Mouse (Mus musculus): ENCODE data around the gene Xpot. TPM values are rescaled to one million over a fixed set of nuclear protein-coding genes. Genes with fewer than 3 reads are reported as not detected.

Gene Xpot
- polyA plus RNA-seq, 1 experiment from 2014 or later: 59.0 TPM

GRCm38 (mm10) chr10:121585791-121586642 is 40.1 kb downstream of the Xpot start:
- Histone ChIP-seq H3K4me3 (replicated peaks) (peak overlapping the region; percentile 88), H3K36me3 (replicated peaks) (peaks cover 38% of the 10 kb centered on the region), H3K27me3 (no peaks in the 10 kb centered on the region), H3K27ac (peak overlapping the region; percentile 48), H3K4me1 (peaks cover 16% of the 10 kb centered on the region), H3K9ac (peak overlapping the region; percentile 92), H3K4me2 (peak overlapping the region; percentile 86), H3K9me3 (no peaks in the 10 kb centered on the region)
- ATAC-seq (ENCODE audit: low FRiP score): peak; percentile 81
- 4% methylated on average over 47 of the region's 48 CpGs for WGBS

- peak overlapping the region; percentile 86 for H3K4me2 ChIP-seq
- H3K9ac ChIP-seq: peak overlapping the region; percentile 92
- peak overlapping the region; percentile 88 for H3K4me3 ChIP-seq (replicated peaks)
- no peak for ATAC-seq (ENCODE audit: low FRiP score)
- WGBS: 91% methylated on average over 20 of the region's 20 CpGs
- peaks cover 16% of the 10 kb centered on the region for H3K4me1 ChIP-seq
- no peak overlapping the region for H3K27ac ChIP-seq
- H3K36me3 ChIP-seq (replicated peaks): peaks cover 40% of the 10 kb centered on the region
- H3K9me3 ChIP-seq: no peaks in the 10 kb centered on the region
- no peaks in the 10 kb centered on the region for H3K27me3 ChIP-seq
These were observed 40.9 kb downstream of the Xpot start for GRCm38 (mm10) chr10:121585056-121585790.

GRCm38 (mm10) chr10:121584033-121584432 is 42.1 kb downstream of the Xpot start:
- H3K4me1 ChIP-seq: peaks cover 16% of the 10 kb centered on the region
- H3K36me3 ChIP-seq (replicated peaks): peaks cover 40% of the 10 kb centered on the region
- ATAC-seq (ENCODE audit: low FRiP score): no peak
- H3K27me3 ChIP-seq: no peaks in the 10 kb centered on the region
- no peak overlapping the region for H3K4me3 ChIP-seq (replicated peaks)
- 93% methylated on average over 10 of the region's 10 CpGs for WGBS
- no peaks in the 10 kb centered on the region for H3K9me3 ChIP-seq
- no peak overlapping the region for H3K9ac ChIP-seq
- H3K27ac ChIP-seq: no peak overlapping the region
- H3K4me2 ChIP-seq: no peak overlapping the region

- Histone ChIP-seq H3K27ac (no peak overlapping the region), H3K4me3 (replicated peaks) (no peak overlapping the region), H3K9ac (no peak overlapping the region), H3K4me1 (peaks cover 16% of the 10 kb centered on the region), H3K27me3 (no peaks in the 10 kb centered on the region), H3K4me2 (no peak overlapping the region), H3K36me3 (replicated peaks) (peaks cover 46% of the 10 kb centered on the region), H3K9me3 (no peaks in the 10 kb centered on the region)
- ATAC-seq (ENCODE audit: low FRiP score): no peak
- 97% methylated on average over 12 of the region's 12 CpGs for WGBS
These were observed 43.1 kb downstream of the Xpot start for GRCm38 (mm10) chr10:121583016-121583415.

GRCm38 (mm10) chr10:121582287-121582686 is 43.8 kb downstream of the Xpot start:
- WGBS: 94% methylated on average over 8 of the region's 8 CpGs
- H3K36me3 ChIP-seq (replicated peaks): peaks cover 52% of the 10 kb centered on the region

GRCm38 (mm10) chr10:121581405-121581804 is 44.7 kb downstream of the Xpot start:
- no peaks in the 10 kb centered on the region for H3K9me3 ChIP-seq
- H3K27ac ChIP-seq: no peak overlapping the region
- H3K27me3 ChIP-seq: no peaks in the 10 kb centered on the region
- H3K4me1 ChIP-seq: peaks cover 11% of the 10 kb centered on the region
- no peak overlapping the region for H3K4me3 ChIP-seq (replicated peaks)
- WGBS: 69% methylated on average over 6 of the region's 6 CpGs
- no peak overlapping the region for H3K9ac ChIP-seq
- no peak overlapping the region for H3K4me2 ChIP-seq
- ATAC-seq (ENCODE audit: low FRiP score): peak; percentile 70; the same call in 1 of the 2 replicates
- H3K36me3 ChIP-seq (replicated peaks): peaks cover 52% of the 10 kb centered on the region

More at GRCm38 (mm10) chr10:121582287-121582686, 43.8 kb downstream of the Xpot start:
- no peak overlapping the region for H3K4me3 ChIP-seq (replicated peaks)
- no peak overlapping the region for H3K9ac ChIP-seq
- peaks cover 15% of the 10 kb centered on the region for H3K4me1 ChIP-seq
- no peaks in the 10 kb centered on the region for H3K27me3 ChIP-seq
- no peak for ATAC-seq (ENCODE audit: low FRiP score)
- H3K9me3 ChIP-seq: no peaks in the 10 kb centered on the region
- H3K27ac ChIP-seq: no peak overlapping the region
- H3K4me2 ChIP-seq: no peak overlapping the region

GRCm38 (mm10) chr10:121580381-121580780 is 45.8 kb downstream of the Xpot start:
- Histone ChIP-seq H3K4me3 (replicated peaks) (no peak overlapping the region), H3K9me3 (no peaks in the 10 kb centered on the region), H3K36me3 (replicated peaks) (peaks cover 62% of the 10 kb centered on the region), H3K9ac (no peak overlapping the region), H3K27ac (no peak overlapping the region), H3K27me3 (no peaks in the 10 kb centered on the region), H3K4me1 (peaks cover 6% of the 10 kb centered on the region; the same call in 1 of the 2 replicates), H3K4me2 (no peak overlapping the region)
- ATAC-seq (ENCODE audit: low FRiP score): no peak
- 96% methylated on average over 5 of the region's 5 CpGs for WGBS

DNA sequence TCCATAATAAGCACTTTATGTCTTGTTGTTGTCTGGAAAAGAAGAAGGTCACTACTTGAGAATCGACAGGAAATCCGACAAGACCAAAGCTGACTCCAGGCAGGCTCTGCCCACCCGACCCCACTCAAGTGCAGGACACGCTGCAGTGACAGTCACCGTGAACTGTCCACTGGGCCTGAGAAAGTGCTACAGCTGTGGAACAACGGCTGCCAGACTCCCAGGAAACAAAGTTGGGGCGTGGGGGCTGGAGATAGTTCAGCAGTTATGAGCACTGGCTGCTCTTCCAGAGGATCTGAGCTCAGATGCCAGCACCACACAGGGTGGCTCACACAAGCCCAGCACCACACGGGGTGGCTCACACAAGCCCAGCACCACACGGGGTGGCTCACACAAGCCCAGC is 49.8 kb downstream of the Xpot start:
- H3K27me3 ChIP-seq: no peaks in the 10 kb centered on the region
- no peak overlapping the region for H3K9ac ChIP-seq
- no peak overlapping the region for H3K4me2 ChIP-seq
- no peaks in the 10 kb centered on the region for H3K4me1 ChIP-seq
- 92% methylated on average over 9 of the region's 9 CpGs for WGBS
- H3K4me3 ChIP-seq (replicated peaks): no peak overlapping the region
- no peaks in the 10 kb centered on the region for H3K9me3 ChIP-seq
- peaks cover 57% of the 10 kb centered on the region for H3K36me3 ChIP-seq (replicated peaks)
- no peak overlapping the region for H3K27ac ChIP-seq
- ATAC-seq (ENCODE audit: low FRiP score): no peak

DNA sequence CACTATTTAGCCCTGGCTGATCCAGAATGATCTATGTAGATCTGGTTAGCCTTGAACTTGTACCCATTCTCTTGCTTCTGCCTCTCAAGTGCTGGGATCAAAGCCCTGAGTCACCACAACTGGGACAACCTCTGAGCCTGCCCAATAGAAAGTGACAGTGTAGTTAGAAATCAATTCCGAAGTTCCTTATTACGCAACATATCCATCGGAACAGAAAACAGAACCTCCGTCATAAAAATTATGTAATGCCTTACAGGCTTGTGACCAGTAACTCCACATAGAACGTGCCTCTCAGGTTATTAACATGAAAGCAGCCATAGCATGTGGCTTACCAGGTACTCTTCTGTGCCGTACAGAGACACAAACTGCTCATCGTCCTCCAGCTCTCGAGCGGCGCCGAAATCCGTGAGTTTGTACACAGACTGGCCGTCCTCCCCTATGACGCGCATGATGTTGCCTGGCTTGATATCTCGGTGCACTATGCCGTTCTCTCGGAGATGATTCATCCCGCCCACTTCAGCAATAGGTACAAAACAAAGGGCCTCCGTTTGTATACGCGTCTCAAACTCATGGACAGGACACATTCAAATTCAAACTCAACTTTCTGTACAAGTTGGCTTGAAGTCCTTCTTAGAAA is 54.5 kb downstream of the Xpot start:
- no peak for ATAC-seq (ENCODE audit: low FRiP score)
- peaks cover 23% of the 10 kb centered on the region for H3K4me1 ChIP-seq

DNA sequence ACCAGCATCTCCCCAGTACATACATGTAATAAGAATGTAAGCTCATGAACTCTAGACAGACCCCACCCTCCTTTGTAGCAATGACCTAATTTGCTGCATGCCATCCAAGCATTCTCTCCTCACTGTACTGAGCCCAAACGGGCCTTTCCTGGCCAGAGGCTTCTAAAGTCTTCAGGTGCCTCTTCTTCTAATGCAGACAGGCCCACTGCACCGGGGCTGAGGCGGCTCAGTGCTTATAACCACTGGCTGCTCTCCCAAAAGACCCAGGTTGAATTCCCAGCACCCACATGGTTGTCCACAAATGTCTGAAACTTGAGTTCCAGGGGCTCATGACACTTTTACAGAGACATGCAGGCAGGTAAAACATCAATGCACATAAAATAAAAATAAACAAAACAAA is 55.1 kb downstream of the Xpot start:
- ATAC-seq (ENCODE audit: low FRiP score): no peak
- Histone ChIP-seq H3K27ac (no peak overlapping the region), H3K4me1 (peaks cover 23% of the 10 kb centered on the region), H3K4me2 (no peak overlapping the region), H3K27me3 (no peaks in the 10 kb centered on the region), H3K4me3 (replicated peaks) (no peak overlapping the region), H3K9me3 (no peaks in the 10 kb centered on the region), H3K9ac (no peak overlapping the region), H3K36me3 (replicated peaks) (peaks cover 48% of the 10 kb centered on the region)
- WGBS: 99% methylated on average over 3 of the region's 3 CpGs

More for the DNA sequence above, 54.5 kb downstream of the Xpot start:
- H3K9me3 ChIP-seq: no peaks in the 10 kb centered on the region
- H3K27ac ChIP-seq: no peak overlapping the region
- peaks cover 52% of the 10 kb centered on the region for H3K36me3 ChIP-seq (replicated peaks)
- H3K4me2 ChIP-seq: no peak overlapping the region
- no peak overlapping the region for H3K9ac ChIP-seq
- WGBS: 97% methylated on average over 22 of the region's 22 CpGs
- H3K4me3 ChIP-seq (replicated peaks): no peak overlapping the region
- no peaks in the 10 kb centered on the region for H3K27me3 ChIP-seq

- 0 out of 2 replicates have a peak, but pooled peaks have one; percentile 20 for ATAC-seq (ENCODE audit: low FRiP score)
- no peak overlapping the region for H3K4me3 ChIP-seq (replicated peaks)
- peak overlapping the region; percentile 49; the same call in 1 of the 2 replicates for H3K4me2 ChIP-seq
- H3K27ac ChIP-seq: peak overlapping the region; percentile 63; the same call in 1 of the 2 replicates
- peaks cover 23% of the 10 kb centered on the region for H3K4me1 ChIP-seq
- no peaks in the 10 kb centered on the region for H3K9me3 ChIP-seq
- 60% methylated on average over 6 of the region's 6 CpGs for WGBS
- peaks cover 48% of the 10 kb centered on the region for H3K36me3 ChIP-seq (replicated peaks)
- H3K27me3 ChIP-seq: no peaks in the 10 kb centered on the region
- no peak overlapping the region for H3K9ac ChIP-seq
These were observed 56.3 kb downstream of the Xpot start for GRCm38 (mm10) chr10:121569796-121570195.
